Mouse (Mus musculus) lung, adult 2 months (tissue): ENCODE results near the gene Pde4d.

Experiments used
- CTCF ChIP-seq: fragments of 200-500 bp; IDR thresholded peaks from 2 replicates; pipeline ENCODE4 v1.5.1; 2011; ENCODE audit warnings: mild to moderate bottlenecking, low read length, control low read depth; ENCODE audit not compliant: insufficient read depth
- POLR2A ChIP-seq: fragments of 200-500 bp; IDR thresholded peaks from 2 replicates; pipeline ENCODE4 v1.6.1; 2011; ENCODE audit warnings: low read depth, mild to moderate bottlenecking, control low read depth, low read length, borderline replicate concordance; ENCODE audit errors: extremely low read depth

DNA sequence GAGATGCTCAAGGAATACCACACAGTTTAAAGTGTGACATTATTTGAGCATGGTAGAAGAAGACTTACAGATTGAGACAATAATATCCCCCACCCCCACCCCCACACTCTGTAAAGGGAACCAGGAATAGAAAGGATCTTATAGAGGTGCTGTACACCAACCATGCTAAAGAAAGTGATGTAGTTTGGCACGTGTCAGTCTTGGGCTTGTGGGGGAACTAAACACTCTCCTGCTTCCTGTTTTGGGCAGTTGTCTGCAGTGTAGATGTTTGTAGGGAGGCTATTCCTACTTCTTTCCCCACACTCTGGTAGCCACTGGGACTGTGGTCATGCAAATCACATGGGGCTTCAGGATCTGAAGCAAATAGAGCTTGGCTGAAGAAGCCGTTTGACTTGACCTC, 236.5 kb downstream of the Pde4d start:
- TF ChIP-seq POLR2A, result no peak
- no peak for TF ChIP-seq CTCF
